ENCODE assay signal across 23 mouse cellular contexts in genomic region chr5:148373092-148373685, GRCm38 (mm10). TPM values are rescaled to one million over a fixed set of nuclear protein-coding genes. Genes with fewer than 3 reads are reported as not detected.
DNase-seq lines count a peak whose midpoint lies in the region; ATAC-seq and TF ChIP-seq lines count a peak whose summit lies in the region.
"Had no signal": no experiment of that assay in that cellular context is flagged by ENCODE, and none has a peak within 500 bp of the region (broad histone marks: within the 10 kb centered on the region; RNA-seq: fewer than 3 reads in every experiment).

No protein-coding gene starts in this region.

- no peak overlapping the region for H3K9ac ChIP-seq in kidney, embryonic 15.5 days
- no peak overlapping the region for H3K9ac ChIP-seq in lung, postnatal 0 days (replicated peaks; ENCODE audit: low read depth)
- no peak overlapping the region for H3K9ac ChIP-seq in stomach, postnatal 0 days (ENCODE audit: low read length)
- H3K9ac ChIP-seq: forebrain, embryonic 13.5 days; heart, embryonic 15.5 days; hindbrain, embryonic 13.5 days; limb, embryonic 13.5 days; liver, embryonic 12.5 days; lung, embryonic 15.5 days; neural tube, embryonic 12.5 days had no signal

- peak; percentile 53; the same call in 1 of the 2 replicates for ATAC-seq in kidney, embryonic 15.5 days (replicated peaks; ENCODE audit: low FRiP score)
- ATAC-seq in lung, postnatal 0 days: peak; percentile 66
- ATAC-seq in stomach, postnatal 0 days (ENCODE audit: low FRiP score, low TSS enrichment): 0 out of 2 replicates have a peak, but pooled peaks have one; percentile 41
- ATAC-seq in monocyte, adult 5-6 weeks (replicated peaks; ENCODE audit: insufficient number of reproducible peaks, low FRiP score, low TSS enrichment, poor library complexity, severe bottlenecking): no peak
- ATAC-seq: forebrain, embryonic 13.5 days; liver, embryonic 12.5 days had no signal

- 69% methylated on average over 9 of the region's 9 CpGs for WGBS in kidney, embryonic 15.5 days
- 65% methylated on average over 9 of the region's 9 CpGs for WGBS in lung, postnatal 0 days
- WGBS in stomach, postnatal 0 days: 59% methylated on average over 9 of the region's 9 CpGs

- H3K9me3 ChIP-seq in kidney, embryonic 15.5 days (replicated peaks): peaks cover 5% of the 10 kb centered on the region
- no peaks in the 10 kb centered on the region for H3K9me3 ChIP-seq in lung, postnatal 0 days (ENCODE audit: low read length)
- H3K9me3 ChIP-seq in stomach, postnatal 0 days (ENCODE audit: control insufficient read depth, low read length): no peaks in the 10 kb centered on the region
- H3K9me3 ChIP-seq: lung, embryonic 15.5 days had no signal

- peaks cover 14% of the 10 kb centered on the region; the same call in 1 of the 2 replicates for H3K36me3 ChIP-seq in kidney, embryonic 15.5 days
- no peaks in the 10 kb centered on the region for H3K36me3 ChIP-seq in lung, postnatal 0 days (ENCODE audit: insufficient read depth, low read length)
- no peaks in the 10 kb centered on the region for H3K36me3 ChIP-seq in stomach, postnatal 0 days (ENCODE audit: control insufficient read depth, insufficient read depth, low read length)
- H3K36me3 ChIP-seq: hindbrain, embryonic 13.5 days; lung, embryonic 15.5 days had no signal

- H3K4me2 ChIP-seq in kidney, embryonic 15.5 days: no peak overlapping the region
- H3K4me2 ChIP-seq in lung, postnatal 0 days (replicated peaks; ENCODE audit: low read depth, low read length): no peak overlapping the region
- H3K4me2 ChIP-seq in stomach, postnatal 0 days (replicated peaks; ENCODE audit: low read depth): no peak overlapping the region
- H3K4me2 ChIP-seq: forebrain, embryonic 13.5 days; heart, embryonic 15.5 days; hindbrain, embryonic 13.5 days; limb, embryonic 13.5 days; liver, embryonic 12.5 days; lung, embryonic 15.5 days; neural tube, embryonic 12.5 days had no signal

- H3K4me1 ChIP-seq in kidney, embryonic 15.5 days: peaks cover 18% of the 10 kb centered on the region
- no peaks in the 10 kb centered on the region for H3K4me1 ChIP-seq in lung, postnatal 0 days (ENCODE audit: insufficient read depth, low read depth, low read length)
- H3K4me1 ChIP-seq in stomach, postnatal 0 days (replicated peaks; ENCODE audit: control insufficient read depth, insufficient read depth): no peaks in the 10 kb centered on the region
- H3K4me1 ChIP-seq: forebrain, embryonic 13.5 days; hindbrain, embryonic 13.5 days; neural tube, embryonic 12.5 days had no signal

- H3K4me3 ChIP-seq in kidney, embryonic 15.5 days (replicated peaks): no peak overlapping the region
- no peak overlapping the region for H3K4me3 ChIP-seq in lung, postnatal 0 days (ENCODE audit: low read depth, low read length)
- H3K4me3 ChIP-seq in stomach, postnatal 0 days (ENCODE audit: low read depth, low read length): no peak overlapping the region
- H3K4me3 ChIP-seq: forebrain, embryonic 13.5 days; gastrocnemius, adult 2 months; heart, embryonic 15.5 days; hindbrain, embryonic 13.5 days; limb, embryonic 13.5 days; liver, embryonic 12.5 days; lung, embryonic 15.5 days; neural tube, embryonic 12.5 days had no signal

- no peak for TF ChIP-seq CTCF in lung, postnatal 0 days (IDR thresholded peaks at IDR 0.05)
- TF ChIP-seq CTCF in stomach, postnatal 0 days (IDR thresholded peaks at IDR 0.05; ENCODE audit: low read depth): no peak

- 0 out of 2 replicates have a peak overlapping the region, but pooled peaks have one; percentile 72 for H3K27ac ChIP-seq in kidney, embryonic 15.5 days
- no peak overlapping the region for H3K27ac ChIP-seq in lung, postnatal 0 days (ENCODE audit: low read length)
- H3K27ac ChIP-seq in stomach, postnatal 0 days (replicated peaks): no peak overlapping the region
- H3K27ac ChIP-seq: forebrain, embryonic 13.5 days; gastrocnemius, adult 2 months; heart, embryonic 15.5 days; hindbrain, embryonic 13.5 days; limb, embryonic 13.5 days; liver, embryonic 12.5 days; lung, embryonic 15.5 days; neural tube, embryonic 12.5 days had no signal

- no peaks in the 10 kb centered on the region for H3K27me3 ChIP-seq in kidney, embryonic 15.5 days
- H3K27me3 ChIP-seq in lung, postnatal 0 days (replicated peaks; ENCODE audit: insufficient read depth, low read length): no peaks in the 10 kb centered on the region
- no peaks in the 10 kb centered on the region for H3K27me3 ChIP-seq in stomach, postnatal 0 days (ENCODE audit: control insufficient read depth, insufficient read depth, low read length)
- H3K27me3 ChIP-seq: forebrain, embryonic 13.5 days; heart, embryonic 15.5 days; hindbrain, embryonic 13.5 days; limb, embryonic 13.5 days; liver, embryonic 12.5 days; lung, embryonic 15.5 days; neural tube, embryonic 12.5 days had no signal

- no peak for DNase-seq in kidney, postnatal 4 days
- peak; percentile 67 for DNase-seq in lung, postnatal 0 days (ENCODE audit: low spot score)
- no peak for DNase-seq in lung, postnatal 14 days
- DNase-seq in NIH3T3 (ENCODE audit: low read depth): peak; percentile 18
- peak; percentile 37 for DNase-seq in stomach, postnatal 0 days (ENCODE audit: low spot score)
- DNase-seq in gastrocnemius, postnatal 10 days: no peak
- DNase-seq: cerebellum, adult 2 months; cerebellum, postnatal 36 days; gastrocnemius, adult 2 months; heart, postnatal 36 days; kidney, adult 9 months; midbrain, embryonic 14.5 days; retina, postnatal 1 day; thymus, postnatal 25 days had no signal

- TF ChIP-seq EP300 in lung, postnatal 0 days (IDR thresholded peaks at IDR 0.05): no peak
- no peak for TF ChIP-seq EP300 in stomach, postnatal 0 days (optimal IDR thresholded peaks at IDR 0.05)

RNA-seq across cellular contexts. Expression of gene Slc7a1, which starts 26.5 kb away (rescaled TPM):
- polyA plus RNA-seq in kidney, embryonic 15.5 days (2015; fragmentation: Nextera tagmentation; extraction: Ambion mirVana): 21.0 and 21.7 TPM in 2 replicates
- polyA plus RNA-seq in lung, postnatal 0 days (2015; fragmentation: Nextera tagmentation; extraction: Ambion mirVana): 5.8 and 6.0 TPM in 2 replicates
- polyA plus RNA-seq in stomach, postnatal 0 days (2015; fragmentation: Nextera tagmentation; extraction: Ambion mirVana): 17.8 and 20.9 TPM in 2 replicates
- 1 to 10 TPM; 8.0 to 9.8 TPM for total RNA-seq in gastrocnemius, postnatal 10 days (2021)
- total RNA-seq in monocyte, adult 5-6 weeks (2017): 18.7 to 39.0 TPM (median 26.6 TPM) in 3 replicates

Comparison
In these comparisons a context has a peak if more than half of its experiments do, and no peak if none do; other contexts are left out.
1. DNase-seq: peak in lung, postnatal 0 days (single experiment), NIH3T3 (single experiment) and stomach, postnatal 0 days (single experiment); none in kidney, postnatal 4 days (0 of 2), lung, postnatal 14 days (single experiment) and gastrocnemius, postnatal 10 days (single experiment).